Mouse (Mus musculus): ENCODE data around the gene Ppp3ca.

Ppp3ca gene

DNA sequence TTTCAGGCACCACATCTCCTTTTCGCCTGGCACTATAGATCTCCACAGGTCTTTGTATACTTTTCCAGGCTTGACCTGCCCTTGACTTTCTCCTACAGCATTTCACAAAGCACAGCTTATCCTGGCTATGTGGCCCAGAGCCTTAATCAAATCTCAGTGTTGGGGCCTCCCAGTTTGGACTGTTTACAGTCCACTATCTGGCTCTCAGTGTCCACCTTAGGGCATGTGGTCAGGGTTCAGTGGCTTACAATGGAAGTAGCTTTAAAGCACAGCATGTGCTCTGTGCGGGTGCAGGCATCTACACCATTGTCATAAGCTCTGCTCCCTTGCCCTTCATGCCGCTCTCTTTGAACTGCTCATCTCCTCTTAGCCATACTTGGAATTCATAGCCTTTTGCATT lies 146.4 kb downstream of the Ppp3ca start:
- DNase-seq: no peak

DNA sequence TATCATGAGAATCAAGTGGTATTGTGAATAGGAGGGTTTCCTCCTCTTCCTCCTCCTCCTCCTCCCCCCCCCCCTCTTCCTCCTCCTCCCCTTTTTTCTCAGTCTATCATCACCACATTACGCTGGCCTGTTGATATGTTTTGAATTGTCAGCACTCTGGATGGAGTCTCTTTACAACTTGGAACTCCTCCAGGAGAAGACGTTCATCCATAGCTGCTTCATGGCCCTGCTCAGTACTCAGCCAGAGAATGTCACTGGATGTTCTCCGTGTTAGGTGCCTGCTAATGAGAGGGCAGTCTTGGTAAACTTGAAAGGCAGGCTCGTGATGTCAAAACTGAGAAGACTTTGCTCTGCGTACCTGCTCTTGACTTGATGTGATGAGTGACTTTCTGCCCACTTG lies 149.1 kb downstream of the Ppp3ca start:
- no peak for DNase-seq

DNA sequence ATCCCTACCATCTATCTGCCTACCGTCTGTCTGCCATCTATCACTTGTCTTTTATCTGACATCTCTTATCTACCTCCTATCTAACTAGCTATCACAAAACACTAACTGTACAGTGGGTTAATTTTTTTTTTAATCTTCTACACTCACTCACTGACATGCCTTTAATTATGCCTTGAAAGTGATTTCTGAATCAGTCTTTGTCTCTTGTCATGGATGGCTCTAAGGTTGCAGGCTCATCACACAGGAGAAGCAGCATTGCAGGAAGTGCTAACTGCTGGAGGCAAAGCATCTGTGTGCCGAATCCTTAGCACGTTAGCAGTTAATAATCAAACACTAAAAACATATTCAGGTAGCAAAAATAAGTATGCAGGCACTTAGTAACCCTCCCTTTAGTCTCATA lies 151.1 kb downstream of the Ppp3ca start:
- DNase-seq: no peak

DNA sequence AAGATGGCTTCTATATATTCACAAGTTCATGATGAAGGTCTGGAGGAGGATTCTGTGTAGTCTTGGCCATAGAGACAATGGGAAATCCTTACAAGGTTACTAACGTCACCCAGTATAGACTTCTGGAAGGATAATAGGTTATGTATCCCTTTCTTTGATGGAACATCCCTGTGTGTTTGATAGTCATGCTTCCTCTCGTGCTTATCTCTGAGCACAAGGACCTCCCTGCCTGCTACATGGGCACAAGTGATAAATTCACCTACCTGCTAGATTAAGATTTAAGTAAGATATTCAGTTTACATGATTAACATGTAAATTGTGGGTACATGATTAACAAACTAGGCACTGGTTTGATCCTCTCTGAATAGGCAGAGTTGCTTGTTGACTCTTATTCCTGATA lies 152.1 kb downstream of the Ppp3ca start:
- no peak for DNase-seq

DNA sequence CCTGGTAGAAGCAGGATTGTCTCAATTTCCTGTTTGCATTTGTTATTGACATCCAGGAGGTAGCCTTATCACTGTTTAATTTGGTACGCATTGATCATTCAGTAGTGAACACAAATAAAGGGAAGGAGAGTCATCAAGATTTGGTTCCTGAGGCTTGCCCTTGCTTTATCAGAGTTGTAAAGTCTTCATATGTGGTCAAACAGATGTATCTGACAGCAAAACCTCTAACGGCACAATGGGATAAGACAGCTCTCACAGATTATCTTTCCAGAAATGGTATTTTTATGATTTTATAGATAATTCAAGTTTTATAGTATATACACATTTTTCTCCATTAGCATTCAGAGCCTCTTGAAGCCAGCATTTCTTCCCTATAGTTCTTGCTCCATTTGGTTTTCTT lies 152.5 kb downstream of the Ppp3ca start:
- no peak for DNase-seq

DNA sequence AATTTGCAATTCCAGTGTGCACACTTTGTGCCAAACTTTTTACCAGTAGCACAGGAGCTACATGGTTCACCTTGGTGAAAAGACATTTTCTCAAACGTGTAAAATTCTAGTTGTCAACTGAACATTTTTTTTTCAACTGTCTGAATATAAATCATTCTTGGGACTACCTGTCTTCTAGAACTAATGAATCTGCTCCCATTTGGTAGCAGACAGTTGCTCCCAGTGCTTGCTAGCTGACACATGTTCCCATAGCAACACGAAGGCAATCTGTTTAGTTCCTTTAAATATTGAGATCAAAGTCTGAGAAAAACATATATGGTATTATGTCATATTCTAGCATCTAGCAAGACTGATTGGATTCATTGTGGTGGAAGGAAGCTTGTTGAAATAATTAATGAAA lies 158.5 kb downstream of the Ppp3ca start:
- DNase-seq: no peak

DNA sequence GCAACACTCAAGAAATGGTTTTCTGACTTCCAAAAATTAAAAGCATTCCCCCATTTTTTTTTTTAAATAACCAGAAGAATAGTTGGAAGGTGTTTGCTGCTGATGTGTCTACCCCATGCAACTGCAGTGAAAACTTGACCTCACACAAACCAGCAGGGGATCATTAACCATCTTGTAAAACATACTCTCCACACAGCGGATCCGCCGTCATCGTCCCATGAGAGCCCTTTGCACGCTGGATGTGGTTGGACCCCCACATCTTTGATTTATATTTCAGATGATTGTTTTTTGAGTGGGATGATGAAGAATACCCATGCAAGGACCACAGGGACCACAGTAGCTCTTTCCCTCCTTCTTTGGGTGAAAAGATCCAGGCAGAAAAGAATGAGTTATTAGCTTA lies 159.2 kb downstream of the Ppp3ca start:
- DNase-seq: no peak

DNA sequence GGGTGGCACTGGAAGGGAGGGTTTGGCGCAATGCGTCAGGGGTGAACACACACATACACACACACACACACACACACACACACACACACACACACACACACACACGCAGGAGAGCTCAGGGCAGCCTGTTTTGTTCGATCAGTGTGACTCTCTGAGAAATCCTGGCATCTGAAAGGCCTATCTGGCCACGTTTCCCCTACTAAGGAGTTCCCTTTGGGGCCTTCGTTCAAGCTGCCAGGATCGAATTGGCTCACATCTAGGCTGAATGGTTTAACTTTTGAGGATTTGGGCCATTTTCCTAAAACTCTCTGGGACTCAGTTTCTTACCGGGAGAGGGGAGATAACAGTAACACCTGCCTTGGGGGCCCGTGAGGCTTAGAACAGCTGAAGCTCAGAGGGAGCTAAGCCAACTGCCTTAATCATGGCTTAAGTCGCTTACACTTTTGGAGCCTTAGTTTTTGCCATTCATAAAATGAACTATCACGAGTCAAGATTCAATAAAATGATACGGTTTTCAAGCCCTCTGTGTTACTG lies 160.8 kb downstream of the Ppp3ca start:
- no peak for DNase-seq

DNA sequence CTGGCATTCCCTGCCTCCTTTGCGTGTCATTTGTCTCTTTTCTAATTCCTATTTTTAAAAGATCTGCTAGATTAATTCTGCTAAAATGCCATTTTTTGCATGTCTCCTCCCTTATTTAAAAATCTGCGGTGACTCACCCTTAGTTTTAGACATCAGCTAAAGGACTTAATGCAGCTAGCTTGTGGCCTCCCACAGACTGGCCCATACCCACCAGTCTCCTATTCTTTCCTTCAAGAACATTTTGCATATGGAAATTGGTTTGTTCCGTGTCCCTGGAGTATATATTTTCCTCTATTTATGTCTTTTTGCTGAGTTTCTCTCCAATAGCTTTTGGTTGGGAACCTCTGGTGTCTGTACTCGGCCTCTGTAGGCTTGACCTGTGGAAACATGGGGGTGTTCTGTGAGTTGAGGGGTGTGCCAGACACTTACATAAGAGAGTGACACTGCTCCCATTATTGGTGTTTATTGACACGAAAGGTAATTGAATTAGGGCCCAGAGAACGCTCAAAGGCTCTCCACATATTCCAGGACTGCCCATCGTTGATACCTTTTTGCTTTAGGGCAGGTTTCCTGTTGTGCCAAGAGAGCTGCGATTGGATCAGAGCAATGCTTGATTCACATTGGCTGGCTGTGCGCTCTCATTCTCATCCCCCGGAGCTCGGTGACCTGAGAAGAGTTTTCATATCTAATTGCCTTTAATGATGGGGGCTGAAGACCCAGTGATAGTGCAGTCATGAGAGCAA lies 163.2 kb downstream of the Ppp3ca start:
- DNase-seq: peak; percentile 41

DNA sequence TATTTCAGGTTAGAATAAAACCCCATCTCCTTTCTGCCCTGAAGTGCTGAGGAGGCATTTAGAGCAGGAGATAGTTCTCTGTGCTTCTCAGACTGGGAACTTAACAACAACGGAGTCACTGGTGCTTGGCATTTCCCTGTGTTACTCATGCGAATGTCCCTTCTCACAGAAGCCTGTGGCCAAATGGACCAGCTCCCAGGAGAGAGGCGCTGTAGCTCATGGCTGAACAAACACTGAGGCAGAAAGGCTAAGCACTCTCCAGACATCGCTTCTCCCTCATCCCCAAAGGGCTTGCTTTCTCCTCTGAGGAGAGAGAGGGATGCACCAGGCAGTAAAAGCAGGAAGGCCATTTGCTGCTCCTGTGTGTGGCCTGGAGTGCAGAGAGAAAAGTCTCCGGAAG lies 164.0 kb downstream of the Ppp3ca start:
- DNase-seq: peak; percentile 74

DNA sequence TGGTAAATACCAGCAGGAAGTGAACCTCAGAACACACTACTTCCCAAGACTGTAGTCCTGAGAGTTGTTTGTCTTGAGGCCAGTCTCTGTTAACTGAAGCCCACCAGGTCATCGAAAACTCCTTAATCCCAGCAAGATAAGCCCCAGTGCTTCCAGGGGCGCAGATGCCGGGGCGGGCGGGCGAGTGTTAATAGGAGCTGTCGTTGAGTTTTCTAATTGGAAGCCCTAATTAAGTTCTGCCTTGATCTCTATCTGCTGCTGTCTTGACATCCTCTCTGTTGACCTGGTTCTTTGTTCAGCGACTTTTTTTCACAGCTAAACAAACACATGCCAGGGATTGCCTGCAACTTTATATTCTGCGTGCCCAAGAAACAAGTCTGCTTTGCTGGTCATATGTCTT lies 165.9 kb downstream of the Ppp3ca start:
- no peak for DNase-seq

DNA sequence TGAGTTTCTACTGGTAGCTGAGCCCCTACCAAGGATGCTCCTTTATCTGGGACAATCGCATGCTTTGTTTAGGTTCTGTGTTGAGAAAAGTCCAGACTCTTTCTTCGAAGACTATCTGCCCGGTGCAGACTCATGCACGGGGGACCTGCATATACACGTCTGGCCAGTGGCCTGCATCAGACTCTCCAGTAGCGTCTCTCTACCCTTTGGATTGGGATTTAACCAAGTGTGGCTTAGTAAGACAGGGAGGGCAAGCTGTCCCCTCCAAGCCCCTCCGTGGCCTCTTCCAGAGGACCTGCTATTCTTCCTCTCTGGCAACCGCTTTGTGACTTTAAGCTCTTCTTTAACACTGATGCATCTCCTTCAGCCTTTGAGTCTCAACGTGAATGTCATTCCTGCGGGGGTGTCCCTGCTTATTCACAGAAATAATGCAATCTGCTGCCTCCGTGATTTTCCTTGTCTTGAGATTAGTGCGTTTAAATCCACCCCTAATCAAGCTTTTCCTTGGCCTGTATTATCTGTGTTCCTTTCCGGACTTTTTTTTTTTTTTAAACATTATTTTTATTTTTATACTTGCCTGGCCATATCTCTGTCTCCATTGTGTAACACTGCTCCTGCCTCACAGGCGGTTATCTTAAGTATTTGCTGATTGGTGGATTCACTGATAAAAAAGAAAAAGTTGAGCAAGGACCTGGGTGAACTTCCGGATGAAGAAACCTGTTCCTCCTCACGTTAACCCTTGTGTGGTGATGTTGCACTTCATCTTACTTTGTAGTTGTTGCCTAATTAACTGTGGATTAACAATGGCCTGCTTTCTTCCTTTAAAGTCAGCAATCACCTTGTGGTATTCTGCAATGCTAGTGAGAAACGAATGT lies 166.6 kb downstream of the Ppp3ca start:
- DNase-seq: no peak

DNA sequence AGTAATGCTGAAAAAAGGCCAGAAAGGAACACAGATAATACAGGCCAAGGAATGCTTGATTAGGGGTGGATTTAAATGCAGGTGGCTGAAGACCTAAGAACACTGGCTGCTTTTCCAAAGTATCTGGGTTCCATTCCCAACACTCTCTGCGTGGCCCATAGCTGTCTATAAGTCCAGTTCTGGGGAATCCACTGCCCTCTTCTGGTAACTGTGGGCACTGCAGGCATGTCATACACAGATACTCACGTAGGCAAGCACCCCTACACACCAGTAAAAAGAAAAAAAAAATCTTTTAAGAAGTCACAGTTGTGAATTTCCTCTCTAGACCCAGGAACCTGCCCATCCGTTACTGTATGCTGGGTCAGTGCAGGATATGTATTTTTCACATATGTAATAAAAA lies 167.7 kb downstream of the Ppp3ca start:
- peak; percentile 50 for DNase-seq

DNA sequence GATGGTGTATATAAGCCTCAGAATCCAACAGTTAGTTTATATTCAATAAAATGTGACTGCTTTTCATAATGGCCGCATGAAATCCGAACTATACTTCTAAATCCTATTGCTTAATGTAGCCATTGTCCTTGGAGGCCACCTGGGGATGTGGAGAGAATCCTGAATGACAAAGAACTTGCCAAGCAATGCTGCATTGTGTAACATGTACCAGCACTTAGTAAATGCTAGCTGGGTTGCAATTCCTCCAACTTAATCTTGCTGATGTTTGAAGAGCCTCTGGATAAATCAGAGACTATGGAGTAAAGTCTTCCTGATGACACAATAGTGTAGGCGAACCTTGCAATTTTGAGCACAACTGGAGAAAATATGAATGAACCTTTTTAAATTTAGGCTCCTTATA lies 171.4 kb downstream of the Ppp3ca start:
- no peak for DNase-seq

DNA sequence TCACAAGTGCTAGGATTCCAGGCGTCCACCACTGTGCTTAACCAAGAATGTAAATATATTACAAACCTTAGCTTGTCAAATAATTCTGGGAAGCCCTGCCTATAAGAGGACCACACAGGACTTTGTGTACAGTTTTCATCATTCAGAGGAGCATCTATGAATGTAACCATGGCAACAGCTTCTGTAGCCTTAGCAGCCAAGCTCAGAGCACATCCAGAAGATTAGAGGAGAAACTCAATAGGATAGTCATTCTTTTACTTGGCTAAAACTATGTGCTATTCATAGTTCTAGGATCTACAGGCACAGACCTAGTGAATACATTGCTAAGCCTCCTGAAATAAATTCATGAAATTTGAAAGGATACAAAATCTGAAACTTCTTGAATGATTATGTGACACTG lies 172.5 kb downstream of the Ppp3ca start:
- DNase-seq: no peak

DNA sequence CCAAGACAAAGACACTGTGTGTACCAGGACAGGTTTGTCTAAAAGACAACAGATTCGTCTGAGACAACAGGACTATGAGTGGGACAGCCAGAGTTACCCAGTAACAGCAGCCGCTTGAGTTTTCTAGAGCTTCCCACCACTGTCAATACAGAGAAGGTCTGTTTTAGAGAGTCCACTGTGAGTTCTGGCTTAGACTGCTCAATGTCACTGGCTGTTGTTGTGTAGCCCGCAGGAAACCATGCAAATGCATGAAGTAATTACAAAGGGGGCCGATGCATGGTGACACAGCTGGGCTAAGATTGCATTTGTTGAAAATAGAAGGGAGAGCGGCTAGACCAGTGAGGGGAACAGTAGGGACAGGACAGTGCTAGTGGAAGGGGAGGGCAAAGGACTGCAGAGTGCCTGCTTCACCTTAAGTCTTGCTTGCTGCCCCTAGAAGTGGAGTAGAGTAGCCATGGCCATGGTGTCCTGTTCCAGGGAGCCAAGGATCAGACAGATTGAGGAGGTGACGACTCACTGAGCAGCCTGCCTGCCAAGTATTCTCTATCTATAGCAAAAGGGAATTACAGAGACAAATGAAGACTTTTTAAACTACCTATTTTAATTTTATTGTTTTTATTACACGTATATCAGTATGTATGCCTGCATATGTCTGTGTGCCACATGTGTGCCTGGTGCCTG lies 174.0 kb downstream of the Ppp3ca start:
- no peak for DNase-seq

DNA sequence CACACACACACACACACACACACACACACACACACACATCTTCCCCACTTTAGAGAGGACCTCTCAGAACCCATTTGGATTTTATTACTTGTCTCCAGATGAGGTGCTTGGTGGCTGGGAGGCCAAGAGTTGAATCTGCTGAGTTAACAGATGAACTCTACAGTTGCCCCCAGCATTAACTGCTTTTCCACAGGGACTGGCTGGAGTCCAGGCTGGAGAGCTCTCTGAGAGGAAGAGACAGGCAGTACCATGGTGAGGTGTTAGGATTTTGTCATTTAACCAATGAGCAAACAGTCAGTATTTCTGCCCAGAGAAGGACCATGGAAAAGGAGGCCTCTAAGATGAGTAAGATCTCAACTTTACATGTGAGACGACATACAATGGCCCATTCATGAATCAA lies 179.1 kb downstream of the Ppp3ca start:
- DNase-seq: peak; percentile 31

DNA sequence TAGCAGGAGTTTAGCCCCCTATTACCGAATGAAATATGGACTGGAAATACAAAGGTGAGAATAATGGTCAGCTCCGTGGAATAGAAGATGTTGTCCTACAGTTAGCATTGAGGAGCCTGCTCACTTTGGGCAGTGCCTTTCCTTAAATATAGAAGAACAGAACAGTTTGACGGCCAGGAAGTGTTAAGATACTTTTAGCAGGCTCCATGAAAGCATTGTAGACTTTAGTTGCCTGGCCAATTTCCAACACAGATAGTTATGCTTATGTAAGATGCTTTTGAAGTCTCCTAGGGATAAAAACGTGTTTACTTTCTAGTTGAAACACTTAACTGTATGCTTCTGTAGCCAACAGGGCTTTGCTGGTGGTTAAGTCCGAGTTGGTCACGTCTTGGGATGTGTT lies 183.0 kb downstream of the Ppp3ca start:
- DNase-seq: no peak

DNA sequence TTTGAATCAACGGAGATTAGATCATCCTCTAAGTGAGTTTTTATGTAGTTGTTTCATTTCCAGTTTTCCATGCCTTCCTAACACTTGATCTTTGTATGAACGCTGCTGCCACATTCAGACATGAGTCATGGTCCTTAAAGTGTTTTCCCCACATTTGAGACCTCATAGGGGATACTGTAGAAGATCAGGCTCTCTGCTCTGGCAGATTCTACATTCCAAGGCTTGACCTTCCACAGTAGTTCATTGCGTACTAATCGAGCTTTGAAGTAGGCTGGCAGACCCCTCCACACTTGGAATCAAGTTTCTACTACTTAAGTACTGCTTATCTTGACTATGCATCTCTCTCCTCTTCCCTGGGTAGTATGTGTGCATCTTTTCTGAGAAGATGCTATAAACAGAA lies 183.7 kb downstream of the Ppp3ca start:
- no peak for DNase-seq

DNA sequence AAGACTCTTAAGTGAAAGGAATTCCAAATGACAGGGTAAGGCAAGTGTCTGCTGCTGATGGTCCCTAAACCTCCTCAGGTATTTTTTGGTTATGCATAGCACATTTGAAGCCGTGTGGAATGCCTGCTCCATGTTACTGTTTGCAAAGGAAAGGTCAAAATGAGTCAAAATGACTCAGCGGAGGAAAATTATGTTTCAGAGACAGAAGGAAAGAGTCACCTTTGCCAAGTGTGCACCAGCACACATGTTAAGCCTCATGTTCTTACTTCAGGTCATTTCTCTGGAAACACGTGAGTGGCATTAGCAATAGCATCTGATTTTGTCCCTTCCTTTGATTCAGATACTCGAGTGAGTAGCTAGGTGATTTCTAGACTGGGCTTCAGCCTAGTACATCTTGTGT lies 186.1 kb downstream of the Ppp3ca start:
- no peak for DNase-seq

DNA sequence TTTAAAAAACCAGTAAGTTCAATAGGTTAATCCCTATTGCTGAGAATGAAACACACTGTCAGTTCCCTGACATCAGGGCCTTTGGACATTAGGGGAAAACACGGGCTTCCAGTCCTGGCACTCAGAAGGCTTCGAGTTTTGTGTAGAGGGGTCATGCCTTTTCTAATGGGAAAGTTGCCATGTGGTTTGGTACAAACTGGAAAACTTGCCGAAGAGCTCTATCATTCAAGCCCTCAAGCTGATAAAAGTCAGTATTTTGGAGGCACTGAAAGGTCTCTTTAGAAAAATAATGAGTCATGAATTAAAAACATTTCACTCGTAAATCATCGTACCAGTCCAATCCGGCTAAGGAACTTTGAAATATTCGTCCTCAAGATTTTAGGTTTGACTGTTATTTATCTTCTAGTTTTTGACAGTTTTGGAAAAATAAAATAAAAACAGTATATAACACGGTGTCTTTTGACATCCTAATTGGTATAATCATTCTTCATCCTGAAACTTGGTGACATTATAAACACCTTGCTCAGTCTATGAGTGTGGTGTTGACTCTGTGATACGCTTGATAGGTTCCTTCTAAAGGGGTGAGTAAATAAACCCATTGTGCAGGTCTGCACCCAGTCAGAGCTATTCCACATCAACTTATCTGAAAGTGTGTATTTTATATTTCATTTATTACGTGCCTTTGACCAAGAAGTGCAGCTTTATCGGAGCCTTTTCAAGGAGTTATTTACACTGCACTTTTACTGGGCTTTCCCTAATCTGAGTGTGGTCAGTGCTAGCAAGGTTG lies 192.3 kb downstream of the Ppp3ca start:
- no peak for DNase-seq

DNA sequence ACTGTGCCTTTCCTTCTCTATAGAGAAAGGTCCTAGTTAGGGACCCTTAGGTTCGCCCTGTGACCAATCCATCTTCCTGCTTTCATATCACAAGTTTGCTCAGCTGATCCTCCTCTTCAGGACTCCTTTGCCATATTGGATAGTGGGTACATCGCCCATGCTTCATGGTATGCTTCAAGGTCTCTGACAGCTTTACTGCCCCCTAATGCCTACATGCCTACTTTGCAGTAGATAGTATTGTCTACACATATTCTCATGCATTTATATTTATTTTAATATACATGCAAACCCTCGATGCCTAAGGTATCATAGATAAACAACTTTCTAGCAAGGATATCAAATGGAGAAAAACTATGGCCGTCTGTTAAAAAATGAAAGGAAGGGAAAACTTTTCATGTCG lies 193.2 kb downstream of the Ppp3ca start:
- no peak for DNase-seq

DNA sequence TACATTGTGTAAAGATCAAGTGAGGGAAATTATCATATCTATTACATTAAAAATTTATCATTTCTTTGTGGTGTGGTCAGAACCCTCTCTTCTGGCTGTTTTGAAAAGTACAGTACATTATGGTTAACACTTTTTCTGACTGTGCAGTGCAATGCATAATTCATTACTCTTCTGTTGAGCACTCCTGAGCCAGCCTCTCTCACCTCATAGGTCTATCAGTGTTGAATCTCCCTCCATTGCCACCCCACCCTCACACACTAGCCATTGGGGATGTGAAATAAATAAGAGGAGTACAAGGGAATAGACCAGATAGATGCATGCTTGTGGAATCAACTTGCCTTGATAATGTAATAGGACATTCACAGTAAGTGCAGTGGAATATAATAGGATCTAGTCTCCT lies 194.4 kb downstream of the Ppp3ca start:
- no peak for DNase-seq

All from cerebellum, adult 9-11 months (tissue).